In genomic region chr6:87992733-87993132, GRCm38 (mm10) we compare ENCODE assay signal across 9 mouse cellular contexts. TPM values are rescaled to one million over a fixed set of nuclear protein-coding genes. Genes with fewer than 3 reads are reported as not detected.
DNase-seq lines count a peak whose midpoint lies in the region; ATAC-seq lines count a peak whose summit lies in the region.
"Had no signal": no experiment of that assay in that cellular context is flagged by ENCODE, and none has a peak within 500 bp of the region (broad histone marks: within the 10 kb centered on the region; RNA-seq: fewer than 3 reads in every experiment).

No protein-coding gene starts in this region.

- peak overlapping the region; percentile 1; the same call in 1 of the 2 replicates for H3K4me3 ChIP-seq in hindbrain, embryonic 10.5 days
- no peak overlapping the region for H3K4me3 ChIP-seq in hindbrain, embryonic 12.5 days
- H3K4me3 ChIP-seq: limb, embryonic 15.5 days had no signal

- no peaks in the 10 kb centered on the region for H3K27me3 ChIP-seq in hindbrain, embryonic 10.5 days (ENCODE audit: insufficient read depth, poor library complexity, severe bottlenecking)
- no peaks in the 10 kb centered on the region for H3K27me3 ChIP-seq in hindbrain, embryonic 12.5 days
- H3K27me3 ChIP-seq: limb, embryonic 15.5 days had no signal

- no peaks in the 10 kb centered on the region for H3K9me3 ChIP-seq in hindbrain, embryonic 10.5 days
- H3K9me3 ChIP-seq in hindbrain, embryonic 12.5 days (replicated peaks), result no peaks in the 10 kb centered on the region
- H3K9me3 ChIP-seq: limb, embryonic 15.5 days had no signal

- no peak overlapping the region for H3K4me2 ChIP-seq in hindbrain, embryonic 12.5 days (replicated peaks)
- H3K4me2 ChIP-seq: limb, embryonic 15.5 days had no signal

- no peak overlapping the region for H3K9ac ChIP-seq in hindbrain, embryonic 12.5 days
- H3K9ac ChIP-seq: limb, embryonic 15.5 days had no signal

- H3K27ac ChIP-seq in hindbrain, embryonic 10.5 days, result peak overlapping the region; percentile 90
- no peak overlapping the region for H3K27ac ChIP-seq in hindbrain, embryonic 12.5 days
- H3K27ac ChIP-seq: limb, embryonic 15.5 days had no signal

- peaks cover 21% of the 10 kb centered on the region for H3K36me3 ChIP-seq in hindbrain, embryonic 10.5 days
- peaks cover 13% of the 10 kb centered on the region for H3K36me3 ChIP-seq in hindbrain, embryonic 12.5 days

- intact Hi-C loops in left cerebral cortex, postnatal 25 days (cut with DNase I), result no loop called here

- H3K4me1 ChIP-seq in hindbrain, embryonic 10.5 days (replicated peaks), result peaks cover 47% of the 10 kb centered on the region
- H3K4me1 ChIP-seq in hindbrain, embryonic 12.5 days, result peaks cover 35% of the 10 kb centered on the region

- 8% methylated on average over 6 of the region's 6 CpGs for WGBS in hindbrain, embryonic 10.5 days
- WGBS in hindbrain, embryonic 12.5 days, result 4% methylated on average over 6 of the region's 6 CpGs

- ATAC-seq in hindbrain, embryonic 12.5 days (ENCODE audit: low FRiP score), result no peak
- peak; percentile 82 for ATAC-seq in common myeloid progenitor, adult 5-6 weeks (replicated peaks; ENCODE audit: low read depth, poor library complexity, severe bottlenecking)
- 0 out of 2 replicates have a peak, but pooled peaks have one; percentile 14 for ATAC-seq in megakaryocyte-erythroid progenitor cell, adult 5-6 weeks (replicated peaks; ENCODE audit: low FRiP score, low TSS enrichment, poor library complexity, severe bottlenecking)
- ATAC-seq in activated CD4-positive, CD25-positive, alpha-beta regulatory T cell, adult 4 months, result no peak

- DNase-seq in hindbrain, embryonic 10.5 days (ENCODE audit: low spot score), result peak; percentile 71
- peak; percentile 76 to 82 for DNase-seq in kidney, postnatal 25 days
- DNase-seq in natural killer cell, adult 2 months (ENCODE audit: low spot score in 2 of 2), result no peak
- no peak for DNase-seq in left cerebral cortex, postnatal 25 days (ENCODE audit: low spot score in 2 of 2)

RNA-seq across cellular contexts. Expression of gene H1fx, which starts 11.3 kb away (rescaled TPM):
- polyA plus RNA-seq in hindbrain, embryonic 10.5 days (2016; fragmentation: Nextera tagmentation; extraction: Ambion mirVana), result 26.5 and 33.1 TPM in 2 replicates
- 108 and 109 TPM in 2 replicates for polyA plus RNA-seq in hindbrain, embryonic 12.5 days (2016; fragmentation: Nextera tagmentation; extraction: Ambion mirVana)
- total RNA-seq in common myeloid progenitor, adult 5-6 weeks (2017), result 3.2 TPM in 1 of 2 replicates, not detected in the other
- 3.0 and 6.1 TPM in 2 replicates for total RNA-seq in megakaryocyte-erythroid progenitor cell, adult 5-6 weeks (2014; fragmentation: Nextera tagmentation)
- total RNA-seq in megakaryocyte-erythroid progenitor cell, adult 5-6 weeks (2017), result 0.95 and 2.3 TPM in 2 replicates
- 10 to 100 TPM; 59.2 to 60.8 TPM for total RNA-seq in left cerebral cortex, postnatal 25 days (2021)
- polyA plus RNA-seq in activated CD4-positive, CD25-positive, alpha-beta regulatory T cell, adult 4 months (2017; shearing (Covaris generic)), result not detected

RNA-seq across cellular contexts. Expression of gene Rab7, which starts 52.3 kb away (rescaled TPM):
- 208 and 238 TPM in 2 replicates for polyA plus RNA-seq in hindbrain, embryonic 10.5 days (2016; fragmentation: Nextera tagmentation; extraction: Ambion mirVana)
- polyA plus RNA-seq in hindbrain, embryonic 12.5 days (2016; fragmentation: Nextera tagmentation; extraction: Ambion mirVana), result 218 and 236 TPM in 2 replicates
- 87.3 and 94.2 TPM in 2 replicates for total RNA-seq in common myeloid progenitor, adult 5-6 weeks (2017)
- total RNA-seq in megakaryocyte-erythroid progenitor cell, adult 5-6 weeks (2014; fragmentation: Nextera tagmentation), result 158 and 182 TPM in 2 replicates
- 59.7 and 68.5 TPM in 2 replicates for total RNA-seq in megakaryocyte-erythroid progenitor cell, adult 5-6 weeks (2017)
- total RNA-seq in left cerebral cortex, postnatal 25 days (2021), result 100 to 1,000 TPM; 330 to 341 TPM
- 100 to 1,000 TPM; 294 to 336 TPM for polyA plus RNA-seq in activated CD4-positive, CD25-positive, alpha-beta regulatory T cell, adult 4 months (2017; shearing (Covaris generic))

Comparison
In these comparisons a context has a peak if more than half of its experiments do, and no peak if none do; other contexts are left out.
1. DNase-seq: peak in hindbrain, embryonic 10.5 days (single experiment) and kidney, postnatal 25 days (2 of 2); none in natural killer cell, adult 2 months (0 of 2) and left cerebral cortex, postnatal 25 days (0 of 2).
2. ATAC-seq: peak in common myeloid progenitor, adult 5-6 weeks (single experiment) and megakaryocyte-erythroid progenitor cell, adult 5-6 weeks (single experiment); none in hindbrain, embryonic 12.5 days (single experiment) and activated CD4-positive, CD25-positive, alpha-beta regulatory T cell, adult 4 months (single experiment).
3. RNA of gene H1fx, which starts 11.3 kb away (total RNA-seq): 59.2 to 60.8 TPM in left cerebral cortex, postnatal 25 days; 0.95 to 6.1 TPM in megakaryocyte-erythroid progenitor cell, adult 5-6 weeks and 3.2 TPM in common myeloid progenitor, adult 5-6 weeks; every median in the first group is over 4 times any median in the second.